Mouse (Mus musculus): ENCODE measurements around the gene Atp8a2.
A peak's percentile ranks its signal among the peaks of the same experiment; 100 is the strongest.

DNA sequence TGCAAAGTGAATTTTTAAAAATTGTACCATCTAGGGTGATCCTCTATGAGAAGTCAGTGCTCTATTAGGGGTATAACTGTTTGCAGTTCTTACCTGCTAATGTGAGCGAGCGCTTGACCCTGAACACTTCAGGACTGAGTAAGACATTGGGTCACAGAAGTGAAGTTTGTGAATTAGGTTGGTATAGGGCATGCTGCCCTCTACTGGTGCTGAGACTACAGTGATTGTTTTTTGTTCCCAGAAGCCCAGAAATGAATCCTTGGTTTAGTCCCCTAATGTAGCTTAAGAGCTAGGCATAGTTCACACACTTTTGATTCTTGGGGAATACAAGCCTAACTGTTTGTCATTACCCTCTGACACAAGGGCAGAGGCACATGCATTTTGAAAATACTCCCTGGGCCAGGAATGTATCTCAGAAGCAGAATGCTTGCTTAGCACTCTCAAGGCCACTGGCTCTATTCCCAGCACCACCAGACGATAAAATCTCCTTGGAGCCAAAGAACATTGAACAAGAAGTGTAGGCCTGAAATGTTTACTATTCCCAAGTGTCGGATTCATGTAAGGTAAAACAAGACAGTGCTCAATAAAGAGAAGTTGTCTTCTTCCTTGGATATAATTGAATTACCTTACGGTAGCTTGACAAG lies 592.9 kb downstream of the Atp8a2 start:
- peak; percentile 46; the same call in 1 of the 2 replicates for TF ChIP-seq ZC3H11A (IDR thresholded peaks at IDR 0.05; ENCODE audit: borderline replicate concordance, low read depth, low read length)
- TF ChIP-seq MAFK (IDR thresholded peaks at IDR 0.05; ENCODE audit: insufficient read depth, low read depth, low read length) = no peak
